ENCODE assay signal across 7 mouse cellular contexts in the genomic region with DNA sequence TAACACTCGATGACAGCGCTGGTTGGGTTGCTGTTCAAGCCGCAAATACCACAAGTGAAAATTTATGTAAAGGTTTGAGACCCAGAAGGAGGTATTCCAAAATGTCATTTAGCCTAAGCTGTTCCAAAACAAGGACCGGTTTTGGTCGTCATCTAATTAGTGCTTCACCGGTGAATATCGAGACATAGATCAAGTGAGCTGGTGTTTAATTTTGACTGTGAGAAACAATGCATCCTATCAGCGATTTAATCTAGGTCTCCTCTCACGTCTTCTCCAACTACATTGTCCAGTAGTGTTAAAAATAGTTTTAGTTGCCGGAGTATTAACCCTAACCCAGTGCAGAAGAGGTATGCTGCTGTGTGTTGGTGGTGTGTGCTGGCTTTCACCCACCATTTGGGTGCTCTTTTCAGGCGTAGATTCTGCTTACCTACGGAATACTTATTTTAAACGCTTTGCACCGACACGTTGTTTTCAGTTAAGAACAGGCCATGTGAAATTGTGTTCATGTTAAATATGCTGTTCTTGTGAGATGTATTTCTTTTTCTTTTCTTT. TPM values are rescaled to one million over a fixed set of nuclear protein-coding genes. Genes with fewer than 3 reads are reported as not detected.
DNase-seq lines count a peak whose midpoint lies in the region; ATAC-seq lines count a peak whose summit lies in the region.

No protein-coding gene starts in this region.

- no peaks in the 10 kb centered on the region for H3K27me3 ChIP-seq in lung, embryonic 15.5 days
- no peaks in the 10 kb centered on the region for H3K27me3 ChIP-seq in embryonic facial prominence, embryonic 11.5 days (ENCODE audit: control insufficient read depth, insufficient read depth, low read length)
- no peaks in the 10 kb centered on the region for H3K27me3 ChIP-seq in intestine, embryonic 16.5 days (replicated peaks; ENCODE audit: control insufficient read depth, insufficient read depth, low read length)
- H3K27me3 ChIP-seq in neural tube, embryonic 15.5 days (replicated peaks): no peaks in the 10 kb centered on the region

- DNase-seq in lung, postnatal 36 days: no peak
- no peak for DNase-seq in embryonic facial prominence, embryonic 11.5 days (ENCODE audit: low spot score)
- no peak for DNase-seq in right cerebral cortex, postnatal 4 days

- no peaks in the 10 kb centered on the region for H3K36me3 ChIP-seq in lung, embryonic 15.5 days
- H3K36me3 ChIP-seq in embryonic facial prominence, embryonic 11.5 days (replicated peaks; ENCODE audit: control insufficient read depth, insufficient read depth, low read depth, low read length): no peaks in the 10 kb centered on the region
- no peaks in the 10 kb centered on the region for H3K36me3 ChIP-seq in intestine, embryonic 16.5 days (ENCODE audit: control insufficient read depth, insufficient read depth, low read length)
- H3K36me3 ChIP-seq in neural tube, embryonic 15.5 days: no peaks in the 10 kb centered on the region

- ATAC-seq in lung, embryonic 15.5 days (ENCODE audit: borderline replicate concordance, extremely low read depth, low FRiP score, low TSS enrichment): no peak
- ATAC-seq in embryonic facial prominence, embryonic 11.5 days (replicated peaks; ENCODE audit: insufficient number of reproducible peaks, low FRiP score, low TSS enrichment, low read depth): no peak
- ATAC-seq in intestine, embryonic 16.5 days: no peak
- ATAC-seq in neural tube, embryonic 15.5 days (ENCODE audit: low FRiP score): no peak
- ATAC-seq in erythroid progenitor cell, adult 5-6 weeks (replicated peaks; ENCODE audit: low FRiP score, poor library complexity, severe bottlenecking): no peak

- under 1% methylated on average over 15 of the region's 15 CpGs for WGBS in lung, embryonic 15.5 days
- WGBS in embryonic facial prominence, embryonic 11.5 days: 6% methylated on average over 15 of the region's 15 CpGs
- WGBS in intestine, embryonic 16.5 days: 2% methylated on average over 15 of the region's 15 CpGs
- under 1% methylated on average over 15 of the region's 15 CpGs for WGBS in neural tube, embryonic 15.5 days

- peak overlapping the region; percentile 69 for H3K4me2 ChIP-seq in lung, embryonic 15.5 days
- H3K4me2 ChIP-seq in embryonic facial prominence, embryonic 11.5 days (ENCODE audit: low read depth, low read length): peak overlapping the region; percentile 72
- H3K4me2 ChIP-seq in intestine, embryonic 16.5 days (ENCODE audit: low read depth, low read length): peak overlapping the region; percentile 72
- peak overlapping the region; percentile 63 for H3K4me2 ChIP-seq in neural tube, embryonic 15.5 days

- peaks cover 9% of the 10 kb centered on the region; the same call in 1 of the 2 replicates for H3K4me1 ChIP-seq in lung, embryonic 15.5 days
- no peaks in the 10 kb centered on the region for H3K4me1 ChIP-seq in embryonic facial prominence, embryonic 11.5 days (ENCODE audit: control insufficient read depth, insufficient read depth, low read length)
- H3K4me1 ChIP-seq in intestine, embryonic 16.5 days (ENCODE audit: control insufficient read depth, insufficient read depth, low read length): no peaks in the 10 kb centered on the region; the same call in 1 of the 2 replicates
- H3K4me1 ChIP-seq in neural tube, embryonic 15.5 days: peaks cover 20% of the 10 kb centered on the region

- H3K9me3 ChIP-seq in lung, embryonic 15.5 days: no peaks in the 10 kb centered on the region
- H3K9me3 ChIP-seq in embryonic facial prominence, embryonic 11.5 days (replicated peaks; ENCODE audit: control insufficient read depth, low read length): no peaks in the 10 kb centered on the region
- H3K9me3 ChIP-seq in intestine, embryonic 16.5 days (ENCODE audit: control insufficient read depth, low read length): no peaks in the 10 kb centered on the region
- no peaks in the 10 kb centered on the region for H3K9me3 ChIP-seq in neural tube, embryonic 15.5 days (replicated peaks)

- H3K27ac ChIP-seq in lung, embryonic 15.5 days: peak overlapping the region; percentile 98; the same call in 1 of the 2 replicates
- peak overlapping the region; percentile 93 for H3K27ac ChIP-seq in embryonic facial prominence, embryonic 11.5 days (replicated peaks; ENCODE audit: low read depth, low read length)
- peak overlapping the region; percentile 97 for H3K27ac ChIP-seq in intestine, embryonic 16.5 days (ENCODE audit: low read length)
- H3K27ac ChIP-seq in neural tube, embryonic 15.5 days (replicated peaks): peak overlapping the region; percentile 98

- H3K4me3 ChIP-seq in lung, embryonic 15.5 days: peak overlapping the region; percentile 95
- H3K4me3 ChIP-seq in embryonic facial prominence, embryonic 11.5 days (ENCODE audit: low read depth, low read length): peak overlapping the region; percentile 87
- H3K4me3 ChIP-seq in intestine, embryonic 16.5 days (ENCODE audit: low read length): peak overlapping the region; percentile 86
- H3K4me3 ChIP-seq in neural tube, embryonic 15.5 days (replicated peaks): peak overlapping the region; percentile 97

- H3K9ac ChIP-seq in lung, embryonic 15.5 days: peak overlapping the region; percentile 89
- peak overlapping the region; percentile 92 for H3K9ac ChIP-seq in embryonic facial prominence, embryonic 11.5 days (replicated peaks; ENCODE audit: low read length)
- peak overlapping the region; percentile 92 for H3K9ac ChIP-seq in intestine, embryonic 16.5 days (ENCODE audit: low read depth, low read length)
- H3K9ac ChIP-seq in neural tube, embryonic 15.5 days (replicated peaks): peak overlapping the region; percentile 97

RNA-seq across cellular contexts. Expression of gene Acvr2a, which starts 1.2 kb away (rescaled TPM):
- 15.8 and 18.3 TPM in 2 replicates for polyA plus RNA-seq in lung, embryonic 15.5 days (2015; fragmentation: Nextera tagmentation; extraction: Ambion mirVana)
- 28.3 and 34.7 TPM in 2 replicates for polyA plus RNA-seq in embryonic facial prominence, embryonic 11.5 days (2014; fragmentation: Nextera tagmentation; extraction: Ambion mirVana)
- polyA plus RNA-seq in intestine, embryonic 16.5 days (2015; fragmentation: Nextera tagmentation; extraction: Ambion mirVana): 10.9 and 12.9 TPM in 2 replicates
- polyA plus RNA-seq in neural tube, embryonic 15.5 days (2015; fragmentation: Nextera tagmentation; extraction: Ambion mirVana): 38.3 and 45.2 TPM in 2 replicates
- 1.8 TPM in 1 of 2 replicates, not detected in the other for total RNA-seq in erythroid progenitor cell, adult 5-6 weeks (2015; ENCODE audit: low replicate concordance)
- total RNA-seq in erythroid progenitor cell, adult 5-6 weeks (2017; ENCODE audit: low replicate concordance): 0.39 TPM in 1 of 2 replicates, not detected in the other
